Mouse (Mus musculus): Measurements from ENCODE around the gene Gm10300. TPM values are rescaled to one million over a fixed set of nuclear protein-coding genes. Genes with fewer than 3 reads are reported as not detected.

Gene Gm10300
- 0.19 TPM in 1 of 2 replicates, not detected in the other for total RNA-seq (2021)
- long read RNA-seq, experiment 1: 0 reads
- long read RNA-seq, experiment 2: 0 reads

DNA sequence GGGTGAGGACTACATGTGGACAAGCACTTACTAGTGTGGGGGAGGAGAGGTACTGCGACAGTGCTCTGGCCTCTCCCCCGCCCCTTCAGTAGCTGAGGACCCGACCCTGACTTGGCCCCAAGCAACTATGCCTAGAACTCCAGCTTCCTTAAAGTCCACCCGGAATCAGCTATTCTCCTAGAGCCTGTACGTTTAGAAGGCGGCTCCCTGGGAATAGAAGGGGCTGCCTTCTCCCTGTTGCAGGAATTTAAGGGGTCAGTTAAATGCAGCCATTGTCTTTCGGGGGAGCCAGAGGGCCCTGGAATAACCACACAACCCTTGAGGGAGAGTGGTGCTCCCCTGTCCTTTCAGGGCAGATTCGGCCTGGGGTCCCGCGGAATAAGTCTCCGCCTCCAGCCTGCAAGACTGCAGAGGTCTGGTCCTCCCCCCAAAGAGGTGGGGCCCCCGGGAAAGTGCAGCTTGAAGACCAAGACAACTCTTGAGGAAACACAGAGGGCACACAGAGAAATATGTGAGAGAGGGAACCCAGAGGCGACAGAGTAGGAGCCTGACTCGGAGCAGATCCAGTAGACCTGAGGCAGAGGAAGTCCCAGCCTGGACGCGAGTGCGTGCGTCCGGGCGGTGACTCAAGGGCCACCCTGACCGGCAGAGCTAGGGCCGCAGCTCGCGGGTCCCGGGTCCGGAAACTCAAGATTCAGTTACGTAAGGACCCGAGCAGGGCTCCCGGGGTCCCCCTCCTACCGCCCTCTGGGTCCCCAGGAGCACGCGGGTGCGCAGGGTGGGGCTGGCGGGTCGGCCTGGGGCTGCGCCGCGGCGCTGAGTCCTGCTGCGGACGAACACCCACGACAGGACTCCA lies at the start of gene Gm10300:
Gene Gm10300 (plus strand): TSS at position 621 of the 856 bp plus-strand sequence.
- peak; percentile 72 for DNase-seq

DNA sequence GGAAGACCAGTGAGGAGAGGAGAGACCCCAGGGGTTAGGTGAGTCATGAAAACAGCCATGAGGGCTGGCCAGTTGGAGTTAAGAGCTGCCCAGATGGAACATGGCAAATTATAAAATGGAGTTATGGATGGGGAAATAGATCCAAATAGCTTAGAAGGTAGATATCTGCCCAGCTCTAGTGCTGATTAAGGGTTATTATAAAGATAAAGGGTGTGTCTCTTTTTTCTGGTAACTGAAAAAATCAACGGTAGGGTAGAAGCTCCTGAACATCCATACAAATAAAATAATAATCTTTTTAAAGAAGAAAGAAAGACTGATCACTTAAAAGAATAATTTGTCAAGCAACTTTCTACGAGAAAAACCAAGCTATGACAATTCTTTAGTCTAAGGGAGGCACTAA lies 49.2 kb upstream of the Gm10300 start:
- DNase-seq: no peak

DNA sequence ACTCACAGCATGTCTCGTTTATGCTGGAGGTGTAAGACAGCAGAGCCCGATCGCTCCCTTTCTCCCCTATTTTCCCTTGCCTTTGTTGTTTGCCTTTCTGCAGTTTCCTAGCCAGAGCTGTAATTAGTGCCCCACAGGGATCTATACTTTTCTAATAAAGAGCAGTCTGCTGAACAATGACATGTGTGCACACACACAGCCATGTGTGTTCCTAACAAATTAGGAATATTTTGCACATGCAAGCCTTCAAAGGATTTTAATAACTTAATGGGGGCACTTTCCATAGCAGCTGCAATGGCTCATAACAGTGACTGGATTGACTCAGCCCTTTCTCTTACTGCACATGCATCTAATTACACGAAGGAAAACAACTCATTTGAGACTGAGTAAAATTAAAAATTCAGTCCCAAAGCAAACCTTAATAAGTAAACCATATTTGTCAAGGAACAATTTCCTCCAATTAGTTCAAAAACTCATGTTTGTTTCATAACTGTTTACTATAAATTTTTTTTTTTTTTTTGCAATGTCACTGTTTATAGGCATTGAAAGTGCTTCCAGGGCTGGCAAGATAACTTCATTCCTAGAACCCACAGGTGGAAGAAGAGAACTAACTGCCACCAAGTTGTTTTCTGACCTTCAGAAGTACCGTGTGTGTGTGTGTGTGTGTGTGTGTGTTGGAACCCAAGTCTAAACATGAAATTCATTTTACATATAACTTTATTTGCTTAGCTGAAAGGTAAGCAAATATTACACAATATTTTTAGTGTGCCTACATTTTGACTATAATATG lies 48.6 kb upstream of the Gm10300 start:
- DNase-seq: no peak

DNA sequence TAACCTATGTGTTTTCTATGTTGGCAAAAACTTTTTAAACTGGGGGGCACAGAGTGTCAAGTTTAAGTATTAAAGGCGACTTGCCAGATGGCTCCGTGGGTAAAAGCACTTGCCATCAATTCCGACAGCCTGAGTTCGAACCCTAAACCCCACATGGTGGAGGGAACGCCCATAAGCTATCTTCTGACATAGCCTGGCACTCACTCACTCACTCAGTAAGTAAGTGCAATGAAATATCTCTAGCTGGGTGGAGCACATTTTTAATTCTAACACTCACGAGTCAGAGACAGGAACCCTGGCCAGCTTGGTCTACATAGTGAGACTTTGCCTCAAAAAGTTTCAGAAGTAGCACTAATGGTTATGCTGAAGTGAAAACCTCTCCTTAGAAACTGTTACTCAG lies 47.3 kb upstream of the Gm10300 start:
- no peak for DNase-seq

DNA sequence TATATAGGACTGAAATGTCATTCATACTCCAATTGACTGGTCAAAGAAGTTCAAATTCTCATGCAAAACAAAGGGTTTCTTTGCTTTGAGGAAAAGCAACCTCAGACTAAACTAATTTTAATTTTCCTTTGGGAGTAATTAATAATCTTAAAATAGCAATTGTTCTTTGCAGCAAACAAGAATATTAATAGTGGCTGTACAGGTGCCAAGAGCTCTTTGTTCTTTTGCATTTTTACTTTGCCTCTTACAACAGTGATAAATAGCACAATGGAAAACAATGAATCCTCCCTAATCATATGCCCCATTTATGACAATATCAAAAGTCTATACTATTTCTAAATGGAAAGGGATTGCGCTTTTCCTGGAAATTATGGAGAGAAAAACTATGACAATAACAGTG lies 46.7 kb upstream of the Gm10300 start:
- no peak for DNase-seq

DNA sequence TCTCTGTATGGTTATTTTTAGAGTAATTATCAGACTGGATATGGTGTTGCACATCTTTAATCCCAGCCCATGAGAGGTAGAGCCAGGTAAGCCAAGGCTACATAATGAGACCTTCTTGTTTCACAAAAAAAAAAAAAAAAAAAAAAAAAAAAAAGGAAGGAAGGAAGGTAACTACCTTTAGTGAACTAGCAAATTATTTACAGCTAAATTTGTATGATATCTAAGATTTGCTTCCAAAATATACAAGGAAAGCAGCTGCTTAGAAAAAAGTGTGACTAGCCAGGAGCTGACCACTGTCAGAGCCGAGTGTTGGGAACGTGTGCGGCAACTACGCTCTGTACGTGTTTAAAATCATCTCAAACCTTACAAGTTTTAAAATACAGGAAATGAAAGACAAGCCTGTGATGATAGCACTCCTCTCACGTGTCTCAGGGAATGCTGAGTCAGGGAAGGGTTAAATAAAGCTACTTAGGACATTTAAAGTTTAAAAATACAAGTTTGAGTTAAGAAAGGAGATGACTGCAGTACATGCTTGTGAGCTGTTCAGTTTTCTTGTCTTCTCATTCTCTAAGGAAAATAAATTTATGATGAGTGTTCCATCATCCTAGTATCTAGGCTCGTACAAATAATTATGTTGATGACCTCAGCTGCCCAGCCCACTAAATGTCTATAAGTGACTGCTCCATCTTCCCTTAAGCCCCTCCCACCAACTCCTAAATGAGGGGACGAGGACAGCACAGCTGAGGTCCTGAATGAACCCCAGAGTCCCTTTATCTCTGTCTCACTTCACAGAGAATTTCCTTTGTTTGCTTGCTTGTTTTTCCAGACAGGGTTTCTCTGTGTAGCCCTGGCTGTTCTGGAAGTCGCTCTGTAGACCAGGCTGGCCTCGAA lies 44.4 kb upstream of the Gm10300 start:
- no peak for DNase-seq

DNA sequence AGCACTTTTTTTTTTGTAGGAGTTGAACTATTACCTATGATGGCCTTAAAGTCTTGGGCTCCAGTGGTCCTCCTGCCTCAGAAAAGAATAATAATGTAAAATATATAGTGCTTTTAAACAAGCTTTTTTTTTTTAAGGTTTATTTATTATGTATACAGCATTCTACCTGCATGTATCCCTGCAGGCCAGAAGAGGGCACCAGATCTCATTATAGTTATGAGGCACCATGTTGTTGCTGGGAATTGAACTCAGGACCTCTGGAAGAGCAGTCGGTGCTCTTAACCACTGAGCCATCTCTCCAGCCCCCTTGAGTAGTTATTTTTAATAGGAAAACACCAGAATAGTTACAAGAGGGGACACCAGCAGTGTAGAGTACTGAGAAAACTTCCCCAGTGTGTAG lies 41.3 kb upstream of the Gm10300 start:
- no peak for DNase-seq

DNA sequence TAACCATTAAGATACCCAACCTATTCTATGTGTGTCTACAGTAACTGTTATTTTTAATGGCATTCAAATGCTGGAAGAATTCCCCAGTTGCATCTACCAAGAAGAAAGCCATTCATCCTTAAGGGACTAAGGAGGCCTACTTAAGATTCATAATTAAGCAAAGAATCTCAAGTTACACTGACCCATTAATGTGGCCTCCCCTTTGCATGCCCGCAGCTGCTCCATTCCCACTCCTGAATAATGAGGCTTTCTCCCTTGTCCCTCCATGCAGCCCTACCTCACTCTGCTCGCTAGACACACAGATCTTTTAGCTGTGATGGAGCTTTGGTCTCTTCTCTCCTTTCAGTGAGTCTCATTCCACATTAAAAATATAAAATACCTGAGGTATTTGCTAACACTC lies 40.3 kb upstream of the Gm10300 start:
- DNase-seq: no peak

DNA sequence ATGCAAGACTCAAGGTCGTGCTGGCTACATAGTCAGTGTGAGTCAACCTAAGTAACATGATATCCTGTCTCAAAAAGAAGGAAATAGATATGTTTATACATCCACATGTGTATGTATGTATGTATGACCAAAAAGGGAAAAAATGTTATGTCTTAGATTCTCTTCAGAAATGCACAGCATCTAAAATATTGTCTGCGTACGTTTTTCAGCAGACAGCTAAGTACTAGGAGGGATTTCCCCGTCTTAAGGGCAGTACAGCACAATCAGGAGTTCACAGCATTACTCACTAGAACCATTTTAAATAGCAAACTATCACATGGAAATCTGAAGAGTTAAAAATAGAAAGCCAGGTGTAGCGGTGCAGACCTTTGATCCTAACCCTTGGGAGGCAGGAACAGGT lies 37.4 kb upstream of the Gm10300 start:
- no peak for DNase-seq

DNA sequence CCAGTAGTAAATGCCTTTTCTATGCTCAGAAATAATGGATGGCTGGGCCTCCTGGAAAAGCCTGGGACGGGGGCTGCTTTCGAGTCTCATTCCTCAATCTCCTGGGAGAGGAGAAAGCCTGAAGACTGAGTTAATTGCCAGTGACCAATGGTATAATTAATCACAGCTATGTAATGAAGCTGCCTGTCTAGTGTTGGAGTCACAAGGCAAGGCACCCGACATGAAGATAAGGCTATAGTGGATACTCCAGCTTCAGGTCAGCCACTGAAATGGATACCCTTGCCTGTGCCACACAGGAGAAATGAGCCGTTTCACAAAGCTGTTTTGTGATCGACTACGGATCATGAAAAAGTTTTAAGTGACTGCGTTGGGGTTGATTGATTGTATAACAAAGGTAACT lies 36.5 kb upstream of the Gm10300 start:
- DNase-seq: no peak

DNA sequence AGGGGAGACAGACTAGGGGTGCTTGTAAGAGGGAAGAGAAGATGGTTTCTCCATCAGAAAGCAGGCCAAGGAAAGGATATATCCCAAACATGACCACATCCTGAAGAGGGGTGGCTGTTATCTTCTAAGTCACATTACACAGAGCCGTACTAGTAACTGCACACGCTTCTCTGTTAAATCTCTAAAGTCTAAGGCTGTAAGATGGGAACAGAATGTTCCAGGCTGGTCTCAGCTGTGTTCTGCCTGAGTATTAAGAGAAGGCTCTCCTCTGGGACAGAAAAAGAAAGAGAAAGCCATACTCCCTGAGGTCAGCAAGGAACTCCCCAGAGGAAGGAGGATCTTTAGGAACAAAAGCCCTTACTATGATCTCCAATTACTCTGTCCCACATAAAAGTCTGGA lies 35.7 kb upstream of the Gm10300 start:
- DNase-seq: no peak

DNA sequence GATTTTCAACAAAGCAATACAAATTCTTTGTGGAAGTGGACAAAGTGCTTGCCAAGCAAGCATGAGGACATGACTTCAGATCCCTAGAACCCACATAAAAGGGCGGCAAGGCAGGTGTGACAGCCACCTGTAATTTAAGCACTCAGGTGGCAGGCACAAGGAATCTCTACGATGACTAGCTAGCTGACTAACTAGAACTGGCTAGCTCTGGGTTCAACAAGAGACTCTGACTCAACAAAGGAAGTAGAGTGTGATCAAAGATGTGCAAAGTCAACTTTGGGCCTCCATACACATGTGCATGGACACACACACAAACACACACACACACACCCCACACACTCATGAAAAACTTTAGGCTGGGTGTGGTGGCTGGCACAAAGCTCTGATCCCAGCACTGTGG lies 35.0 kb upstream of the Gm10300 start:
- no peak for DNase-seq

DNA sequence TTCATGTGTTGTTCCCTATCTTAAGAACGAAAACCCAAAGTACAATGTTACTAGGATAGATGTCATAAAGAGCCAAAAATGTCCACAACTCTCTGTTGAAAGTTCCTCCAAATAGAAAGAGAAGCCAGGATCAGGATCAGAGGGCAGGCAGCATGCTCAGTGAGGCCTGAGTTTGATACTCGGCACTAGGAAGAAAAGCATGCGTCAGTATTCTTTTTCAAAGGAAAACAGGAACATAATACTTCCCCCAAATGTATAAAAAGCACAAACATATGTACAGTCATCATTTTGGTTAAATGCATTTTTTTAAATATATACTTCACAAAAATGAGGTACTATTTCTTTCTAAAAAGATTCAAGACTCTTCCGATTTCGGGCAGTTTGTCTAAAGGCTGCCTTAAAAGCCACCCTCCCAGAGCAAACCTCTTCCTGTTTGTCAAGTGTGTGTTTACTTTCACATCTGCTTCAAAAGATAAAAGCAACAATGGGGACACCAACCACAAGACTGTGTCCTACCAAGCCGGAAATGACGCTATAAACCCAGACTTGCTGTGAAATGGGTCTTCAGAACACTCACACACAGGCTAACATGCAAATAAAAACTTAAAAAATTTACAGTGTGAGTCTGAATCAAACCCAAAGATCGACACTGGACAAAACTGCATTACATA lies 34.4 kb upstream of the Gm10300 start:
- DNase-seq: no peak

DNA sequence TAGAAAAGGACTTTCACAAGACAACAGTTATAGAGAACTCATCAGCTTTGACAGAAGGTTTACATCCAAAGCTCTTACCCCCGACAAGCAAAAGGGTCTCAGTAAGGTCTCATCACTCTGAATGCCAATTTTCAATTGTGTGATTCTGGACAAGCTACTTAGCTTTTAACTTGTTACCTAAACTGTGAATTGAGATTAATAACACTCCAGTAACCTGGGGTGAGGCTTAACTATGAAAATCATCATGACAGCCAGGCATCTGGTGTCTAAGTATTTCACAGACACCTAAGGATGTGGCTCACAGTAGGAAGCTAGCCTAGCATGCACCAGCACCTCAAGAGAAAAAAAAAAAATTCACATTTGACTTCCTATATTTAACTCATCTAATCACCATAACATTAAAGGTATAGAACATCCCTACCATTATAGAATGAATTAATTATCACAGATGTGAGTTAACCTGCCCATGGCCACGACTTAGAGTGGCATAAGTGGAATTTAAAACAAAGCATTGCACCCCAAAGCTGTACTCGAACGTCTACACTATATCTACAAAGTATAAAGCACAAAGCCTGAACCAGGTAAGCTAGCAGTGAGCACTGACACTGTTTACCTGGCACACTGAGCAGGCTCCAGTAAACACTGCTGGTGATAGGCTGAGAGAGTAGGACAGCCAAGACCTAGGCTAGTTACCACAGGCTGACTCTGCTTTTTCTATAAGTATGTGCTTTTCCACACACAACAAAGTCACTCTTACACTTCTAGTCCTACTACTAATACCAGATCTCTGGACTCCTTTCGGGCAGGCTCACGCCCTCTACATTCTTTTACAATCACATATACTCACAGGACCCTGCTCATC lies 32.8 kb upstream of the Gm10300 start:
- DNase-seq: no peak

DNA sequence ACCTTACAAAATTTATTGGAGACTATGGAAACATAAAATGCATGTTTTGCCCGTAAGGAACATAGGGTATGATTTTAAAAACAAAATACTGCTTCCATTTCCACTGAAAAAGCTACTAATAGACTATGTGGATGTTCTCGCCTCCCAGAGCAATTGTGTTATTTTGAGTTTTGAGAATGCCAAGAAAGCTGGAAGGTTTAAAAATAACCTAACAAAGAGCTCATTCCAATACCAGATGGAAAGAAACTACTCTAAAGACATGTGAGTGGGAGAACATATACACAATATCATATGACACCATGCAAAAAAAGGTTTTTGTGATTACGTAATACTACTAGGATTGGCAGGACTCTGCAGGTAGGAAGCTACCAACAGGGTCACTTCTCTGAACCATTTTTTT lies 30.8 kb upstream of the Gm10300 start:
- no peak for DNase-seq

DNA sequence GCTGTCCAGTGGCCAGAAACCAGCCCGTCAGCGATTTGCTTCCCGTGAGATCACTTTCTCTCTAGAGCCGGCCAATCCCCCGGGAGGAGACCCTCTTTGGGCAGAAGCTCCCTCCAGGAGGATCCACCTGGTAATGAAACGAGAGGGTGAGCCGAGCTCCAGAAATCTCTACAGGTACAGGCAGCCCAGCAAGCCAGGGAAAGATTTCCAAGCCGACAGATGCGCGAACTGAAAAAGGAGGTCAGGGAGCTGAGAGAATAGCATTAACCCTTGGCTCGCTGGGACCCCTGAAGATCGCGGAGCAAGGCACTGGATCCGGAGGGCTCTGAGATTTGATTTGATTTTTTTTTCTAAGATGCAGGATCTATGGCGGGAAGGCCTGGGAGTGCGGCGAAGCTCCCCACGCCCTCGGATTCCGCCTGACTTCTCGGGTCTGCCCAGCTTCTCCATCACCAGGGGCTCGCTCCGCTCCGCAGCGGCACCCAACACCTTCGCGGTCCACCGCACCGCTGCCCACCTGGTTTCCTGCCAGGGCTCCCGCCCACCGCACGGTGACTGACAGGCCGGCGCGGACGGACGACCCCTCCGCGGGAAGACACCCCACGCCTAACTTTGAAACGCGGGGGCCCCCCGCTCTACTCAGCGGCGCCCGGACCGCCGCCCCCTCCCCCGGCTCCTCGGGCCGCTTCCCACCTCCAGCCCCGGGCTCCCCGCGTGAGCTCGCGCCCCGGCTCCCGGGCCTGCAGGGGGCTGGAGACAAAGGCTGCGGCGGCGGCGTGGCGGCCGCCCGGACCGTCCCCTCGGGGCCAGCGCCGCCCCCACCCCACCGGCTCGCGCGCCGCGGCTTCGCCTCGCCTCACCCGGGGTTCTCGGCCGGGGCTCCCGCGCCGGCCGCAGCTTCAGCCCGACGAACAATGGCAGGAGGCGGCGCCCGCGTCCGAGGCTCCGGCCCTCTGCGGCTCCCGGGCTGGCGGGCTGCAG lies 26.2 kb upstream of the Gm10300 start:
- DNase-seq: peak; percentile 46

DNA sequence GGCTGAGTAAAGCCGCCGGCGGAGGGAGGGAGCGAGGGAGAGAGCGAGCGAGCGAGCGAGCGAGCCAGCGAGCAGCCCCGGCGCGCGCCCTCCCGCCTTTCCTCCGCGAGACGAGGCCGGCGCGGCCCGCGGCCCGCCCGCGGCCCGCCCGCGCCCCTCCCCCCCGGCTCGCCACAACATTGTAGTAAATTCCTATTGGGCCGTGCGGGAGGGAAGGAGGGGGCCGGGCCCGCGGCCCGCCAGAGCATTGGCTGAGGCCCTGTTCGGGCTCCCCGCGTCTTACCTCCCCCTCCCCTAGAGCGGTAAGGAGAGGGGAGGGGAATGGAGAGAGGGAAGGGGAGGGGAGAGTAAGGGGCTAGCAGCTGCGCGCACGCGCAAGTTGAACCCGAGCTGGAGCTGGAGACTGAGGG lies 25.5 kb upstream of the Gm10300 start:
- DNase-seq: peak; percentile 93

DNA sequence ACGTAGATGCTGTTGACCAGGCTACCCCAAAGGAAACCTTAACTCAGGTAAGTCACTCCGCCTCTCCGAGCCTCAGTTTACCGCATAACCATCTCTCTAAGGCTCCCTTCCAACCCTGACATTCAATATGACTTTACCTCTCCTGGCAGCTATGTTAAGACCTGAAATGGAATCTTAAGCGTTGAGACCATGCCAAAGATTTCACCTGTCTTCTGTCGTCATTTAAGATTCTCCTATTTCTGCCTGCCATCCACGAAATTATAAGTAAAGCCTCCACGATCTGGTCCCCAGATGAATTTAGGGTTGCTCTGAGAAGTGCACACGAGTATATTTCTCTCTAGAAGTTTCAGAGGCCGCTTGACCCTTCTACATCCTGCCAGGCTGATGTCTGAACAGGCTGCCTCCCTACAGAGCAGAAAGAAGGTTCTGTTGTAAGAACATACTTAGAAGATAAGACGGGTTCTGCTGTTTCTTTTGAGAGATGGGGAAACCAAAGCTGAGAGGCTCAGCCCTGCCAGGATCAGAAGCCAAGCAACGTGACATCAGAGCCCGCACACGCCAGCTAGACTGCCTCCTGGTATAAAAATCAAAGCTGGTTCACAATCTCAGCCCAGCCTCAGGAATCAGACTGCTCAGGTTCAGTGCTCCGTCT lies 24.8 kb upstream of the Gm10300 start:
- DNase-seq: peak; percentile 45
